Mouse (Mus musculus): Measurements from ENCODE around the gene Tcap. TPM values are rescaled to one million over a fixed set of nuclear protein-coding genes. Genes with fewer than 3 reads are reported as not detected.
"Not testable (repeated sequence)": the region's sequence is repeated elsewhere in the genome, so short reads cannot be mapped to it uniquely, and the experiment has no call there.

The Tcap gene
- polyA plus RNA-seq, 1 experiment from 2014 or later: 0.23 TPM

GRCm38 (mm10) chr11:98371556-98372240 is 11.9 kb upstream of the Tcap start:
- peak; percentile 20; the same call in 1 of the 2 replicates for ATAC-seq (ENCODE audit: insufficient read depth, low FRiP score, low read depth)
- no peak overlapping the region for H3K9ac ChIP-seq

GRCm38 (mm10) chr11:98372406-98372805 is 11.2 kb upstream of the Tcap start:
- Histone ChIP-seq H3K9me3 (no peaks in the 10 kb centered on the region), H3K36me3 (peaks cover 31% of the 10 kb centered on the region; the same call in 1 of the 2 replicates), H3K9ac (no peak overlapping the region), H3K27ac (no peak overlapping the region), H3K27me3 (replicated peaks) (no peaks in the 10 kb centered on the region), H3K4me3 (replicated peaks) (no peak overlapping the region), H3K4me1 (0 out of 2 replicates have a peak, but pooled peaks cover 6% of the 10 kb centered on the region), H3K4me2 (no peak overlapping the region)
- no peak for ATAC-seq (ENCODE audit: insufficient read depth, low FRiP score, low read depth)
- 9% methylated on average over 2 of the region's 2 CpGs for WGBS

More at GRCm38 (mm10) chr11:98371556-98372240, 11.9 kb upstream of the Tcap start:
- 44% methylated on average over 10 of the region's 10 CpGs for WGBS
- Histone ChIP-seq H3K4me2 (peak overlapping the region; percentile 10; the same call in 1 of the 2 replicates), H3K36me3 (peaks cover 24% of the 10 kb centered on the region; the same call in 1 of the 2 replicates), H3K27ac (no peak overlapping the region), H3K9me3 (no peaks in the 10 kb centered on the region), H3K27me3 (replicated peaks) (no peaks in the 10 kb centered on the region), H3K4me1 (0 out of 2 replicates have a peak, but pooled peaks cover 6% of the 10 kb centered on the region), H3K4me3 (replicated peaks) (no peak overlapping the region)

- Histone ChIP-seq H3K4me2 (no peak overlapping the region), H3K9ac (no peak overlapping the region), H3K27ac (no peak overlapping the region), H3K27me3 (replicated peaks) (no peaks in the 10 kb centered on the region), H3K4me3 (replicated peaks) (no peak overlapping the region), H3K4me1 (0 out of 2 replicates have a peak, but pooled peaks cover 6% of the 10 kb centered on the region), H3K36me3 (peaks cover 35% of the 10 kb centered on the region; the same call in 1 of the 2 replicates), H3K9me3 (no peaks in the 10 kb centered on the region)
- 86% methylated on average over 6 of the region's 6 CpGs for WGBS
- no peak for ATAC-seq (ENCODE audit: insufficient read depth, low FRiP score, low read depth)
These were observed 10.4 kb upstream of the Tcap start for GRCm38 (mm10) chr11:98373244-98373643.

GRCm38 (mm10) chr11:98374266-98374665 is 9.3 kb upstream of the Tcap start:
- 0 out of 2 replicates have a peak, but pooled peaks cover 6% of the 10 kb centered on the region for H3K4me1 ChIP-seq
- H3K27ac ChIP-seq: no peak overlapping the region
- H3K9me3 ChIP-seq: no peaks in the 10 kb centered on the region
- no peak overlapping the region for H3K9ac ChIP-seq
- H3K4me3 ChIP-seq (replicated peaks): no peak overlapping the region
- H3K36me3 ChIP-seq: peaks cover 37% of the 10 kb centered on the region; the same call in 1 of the 2 replicates
- ATAC-seq (ENCODE audit: insufficient read depth, low FRiP score, low read depth): no peak
- no peaks in the 10 kb centered on the region for H3K27me3 ChIP-seq (replicated peaks)
- H3K4me2 ChIP-seq: no peak overlapping the region
- WGBS: 81% methylated on average over 8 of the region's 8 CpGs

GRCm38 (mm10) chr11:98376756-98377155 is 6.9 kb upstream of the Tcap start:
- H3K4me1 ChIP-seq: 0 out of 2 replicates have a peak, but pooled peaks cover 6% of the 10 kb centered on the region
- H3K4me2 ChIP-seq: no peak overlapping the region
- WGBS: 73% methylated on average over 5 of the region's 5 CpGs
- H3K27ac ChIP-seq: no peak overlapping the region
- no peaks in the 10 kb centered on the region for H3K27me3 ChIP-seq (replicated peaks)
- no peak for ATAC-seq (ENCODE audit: insufficient read depth, low FRiP score, low read depth)
- H3K36me3 ChIP-seq: peaks cover 43% of the 10 kb centered on the region; the same call in 1 of the 2 replicates
- H3K9me3 ChIP-seq: no peaks in the 10 kb centered on the region
- H3K9ac ChIP-seq: no peak overlapping the region
- H3K4me3 ChIP-seq (replicated peaks): no peak overlapping the region

- Histone ChIP-seq H3K9ac (no peak overlapping the region), H3K9me3 (no peaks in the 10 kb centered on the region), H3K4me1 (no peaks in the 10 kb centered on the region), H3K36me3 (peaks cover 43% of the 10 kb centered on the region; the same call in 1 of the 2 replicates), H3K27ac (no peak overlapping the region), H3K4me3 (replicated peaks) (no peak overlapping the region), H3K27me3 (replicated peaks) (no peaks in the 10 kb centered on the region), H3K4me2 (no peak overlapping the region)
- no peak for ATAC-seq (ENCODE audit: insufficient read depth, low FRiP score, low read depth)
- WGBS: 85% methylated on average over 11 of the region's 11 CpGs
These were observed 5.8 kb upstream of the Tcap start for GRCm38 (mm10) chr11:98377787-98378186.

GRCm38 (mm10) chr11:98379379-98379778 is 4.2 kb upstream of the Tcap start:
- Histone ChIP-seq H3K4me3 (replicated peaks) (no peak overlapping the region), H3K27me3 (replicated peaks) (0 out of 2 replicates have a peak, but pooled peaks cover 3% of the 10 kb centered on the region), H3K4me2 (no peak overlapping the region), H3K9ac (no peak overlapping the region), H3K36me3 (peaks cover 38% of the 10 kb centered on the region; the same call in 1 of the 2 replicates), H3K9me3 (no peaks in the 10 kb centered on the region), H3K4me1 (no peaks in the 10 kb centered on the region), H3K27ac (no peak overlapping the region)
- ATAC-seq (ENCODE audit: insufficient read depth, low FRiP score, low read depth): no peak
- 84% methylated on average over 7 of the region's 7 CpGs for WGBS

- H3K27ac ChIP-seq: no peak overlapping the region
- no peaks in the 10 kb centered on the region for H3K4me1 ChIP-seq
- H3K36me3 ChIP-seq: peaks cover 30% of the 10 kb centered on the region; the same call in 1 of the 2 replicates
- H3K27me3 ChIP-seq (replicated peaks): peaks cover 10% of the 10 kb centered on the region; the same call in 1 of the 2 replicates
- H3K9me3 ChIP-seq: no peaks in the 10 kb centered on the region
- 86% methylated on average over 6 of the region's 6 CpGs for WGBS
- no peak for ATAC-seq (ENCODE audit: insufficient read depth, low FRiP score, low read depth)
- no peak overlapping the region for H3K4me3 ChIP-seq (replicated peaks)
- no peak overlapping the region for H3K9ac ChIP-seq
- H3K4me2 ChIP-seq: no peak overlapping the region
These were observed 3.5 kb upstream of the Tcap start for GRCm38 (mm10) chr11:98380106-98380505.

GRCm38 (mm10) chr11:98381651-98382050 is 2.0 kb upstream of the Tcap start:
- Histone ChIP-seq H3K9me3 (no peaks in the 10 kb centered on the region), H3K27me3 (replicated peaks) (peaks cover 23% of the 10 kb centered on the region), H3K4me1 (no peaks in the 10 kb centered on the region), H3K9ac (no peak overlapping the region), H3K36me3 (peaks cover 19% of the 10 kb centered on the region; the same call in 1 of the 2 replicates), H3K4me3 (replicated peaks) (no peak overlapping the region), H3K4me2 (no peak overlapping the region), H3K27ac (no peak overlapping the region)
- ATAC-seq (ENCODE audit: insufficient read depth, low FRiP score, low read depth): no peak
- WGBS: 88% methylated on average over 2 of the region's 2 CpGs

- H3K4me1 ChIP-seq; H3K4me3 ChIP-seq (replicated peaks); H3K9ac ChIP-seq; ATAC-seq (ENCODE audit: insufficient read depth, low FRiP score, low read depth); H3K27ac ChIP-seq; H3K4me2 ChIP-seq; H3K9me3 ChIP-seq: not testable (repeated sequence)
- 26% methylated on average over 2 of the region's 2 CpGs for WGBS
- peaks cover 29% of the 10 kb centered on the region for H3K27me3 ChIP-seq (replicated peaks)
- peaks cover 12% of the 10 kb centered on the region; the same call in 1 of the 2 replicates for H3K36me3 ChIP-seq
These were observed 1.2 kb upstream of the Tcap start for GRCm38 (mm10) chr11:98382405-98382804.

- Histone ChIP-seq H3K27me3 (replicated peaks) (peaks cover 39% of the 10 kb centered on the region), H3K4me3 (replicated peaks) (no peak overlapping the region), H3K9me3 (no peaks in the 10 kb centered on the region), H3K4me1 (0 out of 2 replicates have a peak, but pooled peaks cover under 1% of the 10 kb centered on the region), H3K27ac (no peak overlapping the region), H3K9ac (no peak overlapping the region), H3K4me2 (no peak overlapping the region), H3K36me3 (peaks cover 6% of the 10 kb centered on the region; the same call in 1 of the 2 replicates)
- no peak for ATAC-seq (ENCODE audit: insufficient read depth, low FRiP score, low read depth)
- WGBS: 74% methylated on average over 20 of the region's 20 CpGs
These were observed 605 bp downstream of the Tcap start for GRCm38 (mm10) chr11:98384216-98384615.
